Mouse (Mus musculus) gastrocnemius, adult 8-10 months (tissue): ENCODE results near the gene Tmem131l. TPM values are rescaled to one million over a fixed set of nuclear protein-coding genes. Genes with fewer than 3 reads are reported as not detected.

ENCODE experiments used
- DNase-seq, 2 experiments: peaks; one replicate each; pipeline ENCODE4 v3.0.0; 2022; ENCODE audit warnings: low spot score in 2 of 2
- total RNA-seq, 4 experiments: library from RNA; stranded (reverse); gene quantifications; 2 replicates each; pipeline ENCODE4 v1.2.4; 2022

The Tmem131l gene
- total RNA-seq, 4 experiments from 2014 or later, result 8.7 to 13.1 (median 11.6) TPM

GRCm38 (mm10) chr3:84048729-84049175, 8.8 kb upstream of the Tmem131l start:
- peak in 1 of 2 experiments; percentile 34 for DNase-seq

GRCm38 (mm10) chr3:84046206-84046605, 6.2 kb upstream of the Tmem131l start:
- DNase-seq, result no peak

GRCm38 (mm10) chr3:84041739-84042138, 1.8 kb upstream of the Tmem131l start:
- DNase-seq, result no peak

- no peak for DNase-seq
Measured at GRCm38 (mm10) chr3:84040476-84041082, 604 bp upstream of the Tmem131l start.

- DNase-seq, result peak in 1 of 2 experiments; percentile 25
Measured at GRCm38 (mm10) chr3:84038981-84039645, 862 bp downstream of the Tmem131l start.

GRCm38 (mm10) chr3:84038126-84038525, 1.8 kb downstream of the Tmem131l start:
- no peak for DNase-seq

GRCm38 (mm10) chr3:84037536-84037935, 2.4 kb downstream of the Tmem131l start:
- DNase-seq, result no peak

- DNase-seq, result no peak
Measured at GRCm38 (mm10) chr3:84036866-84037265, 3.1 kb downstream of the Tmem131l start.

- DNase-seq, result no peak
Measured at GRCm38 (mm10) chr3:84035728-84036364, 4.1 kb downstream of the Tmem131l start.

- DNase-seq, result no peak
Measured at GRCm38 (mm10) chr3:84034115-84034780, 5.7 kb downstream of the Tmem131l start.

GRCm38 (mm10) chr3:84032933-84033730, 6.8 kb downstream of the Tmem131l start:
- DNase-seq, result no peak

GRCm38 (mm10) chr3:84032419-84032818, 7.6 kb downstream of the Tmem131l start:
- DNase-seq, result no peak

- DNase-seq, result no peak
Measured at GRCm38 (mm10) chr3:84031216-84031615, 8.8 kb downstream of the Tmem131l start.

- DNase-seq, result no peak
Measured at GRCm38 (mm10) chr3:84028968-84029367, 11.0 kb downstream of the Tmem131l start.

- no peak for DNase-seq
Measured at GRCm38 (mm10) chr3:84027691-84028159, 12.2 kb downstream of the Tmem131l start.

- DNase-seq, result no peak
Measured at GRCm38 (mm10) chr3:84024512-84025072, 15.4 kb downstream of the Tmem131l start.

- no peak for DNase-seq
Measured at GRCm38 (mm10) chr3:84022723-84023122, 17.3 kb downstream of the Tmem131l start.

GRCm38 (mm10) chr3:84022201-84022584, 17.8 kb downstream of the Tmem131l start:
- no peak for DNase-seq

GRCm38 (mm10) chr3:84021217-84022200, 18.5 kb downstream of the Tmem131l start:
- DNase-seq, result no peak
